Mouse (Mus musculus): ENCODE measurements around the gene Tnik.

- TF ChIP-seq MYOD1 (IDR thresholded peaks at IDR 0.05; ENCODE audit: control insufficient read depth, insufficient read length, low read depth) (no peak), CTCF (IDR thresholded peaks at IDR 0.05; ENCODE audit: control insufficient read depth, insufficient read depth, insufficient read length) (no peak), MAX (IDR thresholded peaks at IDR 0.05) (no peak), USF1 (IDR thresholded peaks at IDR 0.05; ENCODE audit: low read depth) (no peak)
Measured at GRCm38 (mm10) chr3:28325613-28326233, 62.7 kb downstream of the Tnik start.

All from C2C12 (cell line).